Mouse (Mus musculus): ENCODE measurements around the gene Hist1h4f. TPM values are rescaled to one million over a fixed set of nuclear protein-coding genes. Genes with fewer than 3 reads are reported as not detected.
"Not testable (repeated sequence)": the region's sequence is repeated elsewhere in the genome, so short reads cannot be mapped to it uniquely, and the experiment has no call there.

Gene Hist1h4f
- total RNA-seq, 2 experiments from 2014 or later, result 24.1 to 27.9 TPM

- DNase-seq, result no peak
Measured at GRCm38 (mm10) chr13:23576351-23576881, 25.0 kb upstream of the Hist1h4f start.

GRCm38 (mm10) chr13:23575864-23576313 lies 24.4 kb upstream of the Hist1h4f start:
- not testable (repeated sequence) for DNase-seq

- DNase-seq, result peak; percentile 66 to 68
Measured at GRCm38 (mm10) chr13:23575271-23575851, 23.9 kb upstream of the Hist1h4f start, which contains the start of gene Hist1h3d. Hist1h3d (plus strand) TSS chr13:23575763.

GRCm38 (mm10) chr13:23574546-23575170 lies 23.2 kb upstream of the Hist1h4f start:
- not testable (repeated sequence) for DNase-seq

GRCm38 (mm10) chr13:23573898-23574524 lies 22.6 kb upstream of the Hist1h4f start, which contains the start of the genes Hist1h2bf and Hist1h2ad:
Hist1h2bf (minus strand) TSS chr13:23574196.
Hist1h2ad (plus strand) TSS chr13:23574381.
- DNase-seq, result peak; percentile 82 to 91

- not testable (repeated sequence) for DNase-seq
Measured at GRCm38 (mm10) chr13:23573034-23573897, 21.8 kb upstream of the Hist1h4f start.

- no peak for DNase-seq
Measured at GRCm38 (mm10) chr13:23572218-23573033, 21.0 kb upstream of the Hist1h4f start.

- not testable (repeated sequence) for DNase-seq
Measured at GRCm38 (mm10) chr13:23571504-23572217, 20.2 kb upstream of the Hist1h4f start.

- DNase-seq, result peak; percentile 81 to 82
Measured at GRCm38 (mm10) chr13:23571022-23571503, 19.6 kb upstream of the Hist1h4f start, which contains the start of the genes Hist1h2ae and Hist1h2bg. Hist1h2ae (minus strand) TSS chr13:23571220. Hist1h2bg (plus strand) TSS chr13:23571396.

- not testable (repeated sequence) for DNase-seq
Measured at GRCm38 (mm10) chr13:23570261-23571021, 19.0 kb upstream of the Hist1h4f start.

GRCm38 (mm10) chr13:23564482-23564881 lies 13.0 kb upstream of the Hist1h4f start:
- no peak for DNase-seq

- DNase-seq, result peak in 1 of 2 experiments; percentile 51
Measured at GRCm38 (mm10) chr13:23562699-23563462, 11.4 kb upstream of the Hist1h4f start.

GRCm38 (mm10) chr13:23561883-23562659 lies 10.6 kb upstream of the Hist1h4f start, which contains the start of gene Hist1h3e:
Hist1h3e (minus strand) TSS chr13:23562369.
- DNase-seq, result peak; percentile 95

GRCm38 (mm10) chr13:23561531-23561882 lies 10.1 kb upstream of the Hist1h4f start:
- DNase-seq, result not testable (repeated sequence)

GRCm38 (mm10) chr13:23560699-23561098 lies 9.3 kb upstream of the Hist1h4f start:
- DNase-seq, result not testable (repeated sequence)

GRCm38 (mm10) chr13:23556906-23557305 lies 5.5 kb upstream of the Hist1h4f start:
- DNase-seq, result no peak

GRCm38 (mm10) chr13:23555839-23556416 lies 4.5 kb upstream of the Hist1h4f start:
- peak; percentile 83 to 85 for DNase-seq
